Mouse (Mus musculus) CH12.LX (cell line): Measurements from ENCODE around the gene Itga7. TPM values are rescaled to one million over a fixed set of nuclear protein-coding genes. Genes with fewer than 3 reads are reported as not detected.
"Not testable (repeated sequence)": the region's sequence is repeated elsewhere in the genome, so short reads cannot be mapped to it uniquely, and the experiment has no call there.

Experiments used
- DNase-seq: peaks from one replicate; pipeline ENCODE4 v3.0.0-alpha.2; 2013; ENCODE audit errors: extremely low read depth
- H3K27ac ChIP-seq: 2 replicates; pipeline ENCODE4 v1.5.1; 2012; ENCODE audit warnings: low read depth, mild to moderate bottlenecking, control low read depth, moderate library complexity; ENCODE audit not compliant: insufficient read depth
- H3K27me3 ChIP-seq: replicated peaks from 2 replicates; pipeline ENCODE3; 2012; ENCODE audit warnings: inconsistent platforms
- H3K36me3 ChIP-seq, 2 experiments: replicated peaks in 1 of 2; 2 replicates each; pipeline versions ENCODE3 to v1.6.1; 2012; ENCODE audit warnings: inconsistent platforms in 1 of 2, low read length in 1 of 2, mild to moderate bottlenecking in 1 of 2, mixed read lengths in 1 of 2, moderate library complexity in 1 of 2; ENCODE audit not compliant: control insufficient read depth in 1 of 2, insufficient read depth in 1 of 2
- H3K4me1 ChIP-seq, 2 experiments: 2 replicates each; pipeline ENCODE4 v1.6.1; 2012; ENCODE audit warnings: inconsistent platforms in 1 of 2, moderate library complexity in 1 of 2; ENCODE audit not compliant: insufficient read depth in 2 of 2, control insufficient read depth in 1 of 2
- H3K4me2 ChIP-seq: 2 replicates; pipeline ENCODE4 v1.6.1; 2012; ENCODE audit warnings: low read depth, mild to moderate bottlenecking, control low read depth; ENCODE audit not compliant: poor library complexity, insufficient read depth, severe bottlenecking
- H3K4me3 ChIP-seq, 3 experiments: fragments of 150-350 bp in 1 of 3; sonication (generic) in 1 of 3; replicated peaks in 1 of 3; 2 replicates each; pipeline versions ENCODE3 to v1.5.1; 2011 to 2012; ENCODE audit warnings: low read depth in 2 of 3, low read length in 2 of 3, mild to moderate bottlenecking in 2 of 3, moderate library complexity in 2 of 3, control low read depth in 1 of 3, improper control_type of control experiment in 1 of 3, inconsistent platforms in 1 of 3, mixed read lengths in 1 of 3; ENCODE audit not compliant: poor library complexity in 1 of 3
- H3K79me2 ChIP-seq: replicated peaks from 2 replicates; pipeline ENCODE4 v1.6.1; 2012; ENCODE audit warnings: mild to moderate bottlenecking, moderate library complexity; ENCODE audit not compliant: control insufficient read depth, poor library complexity, insufficient read depth, severe bottlenecking; ENCODE audit errors: extremely low read depth
- H3K9ac ChIP-seq: 2 replicates; pipeline ENCODE4 v1.6.1; 2012; ENCODE audit warnings: low read depth, mild to moderate bottlenecking, control low read depth, moderate library complexity; ENCODE audit not compliant: insufficient read depth
- H3K9me3 ChIP-seq: replicated peaks from 2 replicates; pipeline ENCODE3; 2012; ENCODE audit warnings: low read length, inconsistent platforms, mixed read lengths
- BHLHE40 ChIP-seq: IDR thresholded peaks from 2 replicates; pipeline ENCODE4 v1.6.1; 2011; ENCODE audit warnings: mild to moderate bottlenecking, low read depth, low read length, improper control_type of control experiment
- CHD1 ChIP-seq: IDR thresholded peaks from 2 replicates; pipeline ENCODE4 v1.6.1; 2012; ENCODE audit warnings: low read depth, low read length, improper control_type of control experiment, inconsistent platforms
- EP300 ChIP-seq: IDR thresholded peaks from 2 replicates; pipeline ENCODE4 v1.6.1; 2011; ENCODE audit warnings: low read length, improper control_type of control experiment
- HCFC1 ChIP-seq: IDR thresholded peaks from 2 replicates; pipeline ENCODE4 v1.6.1; 2012; ENCODE audit warnings: low read depth, mild to moderate bottlenecking, inconsistent platforms, low read length, improper control_type of control experiment
- MAZ ChIP-seq: IDR thresholded peaks from 2 replicates; pipeline ENCODE4 v1.6.1; 2012; ENCODE audit warnings: low read depth, mild to moderate bottlenecking, inconsistent platforms, low read length, improper control_type of control experiment, moderate library complexity
- NRF1 ChIP-seq: IDR thresholded peaks from 2 replicates; pipeline ENCODE4 v1.6.1; 2014; ENCODE audit warnings: low read depth, mild to moderate bottlenecking, inconsistent platforms, low read length, improper control_type of control experiment, moderate library complexity
- RCOR1 ChIP-seq: conservative IDR thresholded peaks from 2 replicates; pipeline ENCODE4 v1.6.1; 2012; ENCODE audit warnings: low read depth, mild to moderate bottlenecking, inconsistent platforms, low read length, improper control_type of control experiment
- ZNF384 ChIP-seq: IDR thresholded peaks from 2 replicates; pipeline ENCODE4 v1.6.1; 2012; ENCODE audit warnings: low read depth, low read length, improper control_type of control experiment, inconsistent platforms
- dilution Hi-C: fragments of 300-500 bp; cut with MboI; formaldehyde crosslinking; loops from 2 replicates; pipeline ENCODE4 v1.14.3; 2020; ENCODE audit warnings: low sequenced_read_pairs; ENCODE audit not compliant: extremely low pct_unique_long_range_greater_than_20kb, extremely low pct_ligation_motif_present
- in situ Hi-C: fragments of 300-500 bp; cut with MboI; formaldehyde crosslinking; loops from 3 replicates; pipeline ENCODE4 v1.14.3; 2019; ENCODE audit warnings: low sequenced_read_pairs, low pct_ligation_motif_present, low pct_unique_long_range_greater_than_20kb, mixed read lengths
- polyA plus RNA-seq: library from polyadenylated mRNA; unstranded; fragments of >175 nt; gene quantifications from 2 replicates; pipeline ENCODE4 v1.2.1, GENCODE M21; 2012; ENCODE audit warnings: low read depth; ENCODE audit not compliant: insufficient read length
- total RNA-seq, 2 experiments: library from RNA; depleted of rRNA; stranded (reverse); fragments of 300-350 nt in 1 of 2; fragments of >200 nt in 1 of 2; gene quantifications; 2 replicates each; pipeline ENCODE4 v1.2.3; 2012 to 2014

Itga7 gene
- total and polyA plus RNA-seq, 3 experiments, result 0.55 to 0.64 (median 0.63) TPM

GRCm38 (mm10) chr10:128980644-128981365, 47.2 kb downstream of the Itga7 start:
- H3K4me1 ChIP-seq, result peaks cover 0 to 6% of the 10 kb centered on the region in 2 experiments; a peak in 2 of 4 replicates
- H3K4me2 ChIP-seq, result no peak overlapping the region
- no peaks in the 10 kb centered on the region for H3K27me3 ChIP-seq
- no peak overlapping the region for H3K27ac ChIP-seq
- in situ Hi-C loops, result no loop called here
- H3K9ac ChIP-seq, result no peak overlapping the region
- TF ChIP-seq ZNF384, result no peak
- TF ChIP-seq, all 38 proteins: peak for 0
- dilution Hi-C loops, result no loop called here
- no peaks in the 10 kb centered on the region for H3K36me3 ChIP-seq
- no peak for DNase-seq
- no peaks in the 10 kb centered on the region for H3K79me2 ChIP-seq
- no peak overlapping the region for H3K4me3 ChIP-seq
- no peaks in the 10 kb centered on the region for H3K9me3 ChIP-seq

GRCm38 (mm10) chr10:128989131-128989530, 55.5 kb downstream of the Itga7 start, which contains the start of gene Olfr9:
Gene Olfr9 (plus strand): TSS chr10:128989431.
- H3K36me3 ChIP-seq, DNase-seq, H3K27me3 ChIP-seq, H3K4me3 ChIP-seq, H3K4me2 ChIP-seq, H3K9me3 ChIP-seq, H3K9ac ChIP-seq, dilution Hi-C loops, H3K4me1 ChIP-seq, in situ Hi-C loops, H3K27ac ChIP-seq, H3K79me2 ChIP-seq: not testable (repeated sequence)

- H3K79me2 ChIP-seq, H3K4me2 ChIP-seq, dilution Hi-C loops, H3K36me3 ChIP-seq, in situ Hi-C loops, H3K4me1 ChIP-seq, H3K4me3 ChIP-seq, H3K9ac ChIP-seq, H3K9me3 ChIP-seq, DNase-seq, H3K27me3 ChIP-seq, H3K27ac ChIP-seq: not testable (repeated sequence)
Measured at GRCm38 (mm10) chr10:128990129-128990850, 56.7 kb downstream of the Itga7 start.

DNA sequence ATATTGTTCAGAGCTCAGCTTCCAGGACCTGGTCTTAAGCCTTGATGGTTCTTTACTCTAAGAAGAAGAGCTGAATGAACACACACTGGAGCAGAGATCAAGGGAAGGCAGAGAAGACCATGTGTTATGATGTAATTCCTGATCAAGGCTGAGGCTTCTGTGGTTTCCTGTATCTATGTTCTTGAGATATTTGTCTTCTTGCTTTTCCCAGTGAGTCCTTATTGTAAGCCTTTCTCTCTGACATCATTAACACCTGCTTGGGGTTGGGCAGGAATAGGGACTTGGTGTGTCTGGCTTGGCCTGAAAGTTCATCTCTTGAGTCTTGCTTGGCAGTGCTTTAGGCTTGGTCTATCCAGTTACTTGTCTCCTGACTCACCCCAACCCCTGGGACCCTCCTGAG, 57.4 kb downstream of the Itga7 start:
- no peaks in the 10 kb centered on the region for H3K9me3 ChIP-seq
- in situ Hi-C loops, result no loop called here
- no peak overlapping the region for H3K4me3 ChIP-seq
- dilution Hi-C loops, result no loop called here
- no peaks in the 10 kb centered on the region for H3K4me1 ChIP-seq
- no peak for DNase-seq
- no peaks in the 10 kb centered on the region for H3K79me2 ChIP-seq
- H3K27ac ChIP-seq, result no peak overlapping the region
- no peaks in the 10 kb centered on the region for H3K27me3 ChIP-seq
- TF ChIP-seq RCOR1 (no peak), NRF1 (no peak), EP300 (no peak), BHLHE40 (no peak), MAZ (no peak), CHD1 (no peak), HCFC1 (no peak)
- H3K36me3 ChIP-seq, result no peaks in the 10 kb centered on the region
- no peak overlapping the region for H3K9ac ChIP-seq
- H3K4me2 ChIP-seq, result no peak overlapping the region
